Mouse (Mus musculus): ENCODE measurements at regions not wholly inside any gene's neighbourhood (a gene's known extent, or its start where the extent isn't known, plus 50 kb on each side); places are given as distances from the start of the nearest gene placed in this dataset.
"Not testable (repeated sequence)": the region's sequence is repeated elsewhere in the genome, so short reads cannot be mapped to it uniquely, and the experiment has no call there.

DNA sequence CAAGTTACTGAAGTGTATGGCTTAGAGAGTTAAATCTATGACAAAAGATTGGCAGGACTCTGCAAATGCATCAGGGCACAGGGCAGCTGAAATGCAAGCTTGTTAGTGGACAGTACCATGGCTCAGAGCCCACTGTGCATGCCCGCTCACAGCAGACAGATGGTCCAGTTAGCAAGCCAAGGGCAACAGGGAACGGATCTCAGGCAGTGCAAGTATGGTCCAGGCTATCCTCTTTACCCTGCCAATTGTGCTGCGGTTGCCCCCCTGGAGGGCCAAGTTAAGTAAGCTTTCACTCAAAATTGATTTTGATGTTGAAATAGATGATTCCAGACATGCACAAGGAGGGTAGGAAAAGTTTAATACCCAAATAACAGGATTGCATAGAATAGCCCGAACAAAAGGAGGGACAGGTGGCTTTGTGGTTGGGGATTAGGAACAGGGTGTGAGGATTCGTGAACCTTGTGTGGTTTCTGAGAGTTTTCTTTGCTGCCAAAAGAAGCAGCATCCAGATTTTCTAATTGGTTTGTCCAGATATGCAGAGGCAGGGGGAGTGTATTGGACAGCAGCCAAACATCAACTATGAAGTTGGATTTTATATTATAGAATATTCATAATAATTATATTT is 1934.2 kb downstream of the 9330182O14Rik start:
- no peak for ATAC-seq (replicated peaks; ENCODE audit: low FRiP score, low TSS enrichment, poor library complexity, severe bottlenecking)

DNA sequence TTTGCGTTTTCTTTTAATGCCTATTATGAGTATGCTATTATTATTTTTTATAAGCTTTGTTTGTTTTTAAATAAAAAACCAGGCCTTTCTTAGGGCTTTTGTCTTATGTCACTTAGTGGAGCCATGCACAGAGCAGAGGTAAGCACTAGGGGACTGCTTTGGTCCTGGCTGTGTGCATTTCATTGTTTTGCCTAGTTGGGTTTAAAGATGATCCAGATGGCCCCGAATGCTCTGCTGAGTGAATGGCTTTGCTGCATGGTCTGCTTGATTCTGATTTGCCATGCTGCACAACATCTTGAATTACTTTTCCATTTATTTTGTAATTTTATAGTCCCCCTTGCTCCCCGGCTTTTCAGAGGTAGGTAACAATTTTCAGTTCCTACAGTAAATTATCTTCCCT is 1934.9 kb downstream of the 9330182O14Rik start:
- ATAC-seq (replicated peaks; ENCODE audit: low FRiP score, low TSS enrichment, poor library complexity, severe bottlenecking), result no peak

DNA sequence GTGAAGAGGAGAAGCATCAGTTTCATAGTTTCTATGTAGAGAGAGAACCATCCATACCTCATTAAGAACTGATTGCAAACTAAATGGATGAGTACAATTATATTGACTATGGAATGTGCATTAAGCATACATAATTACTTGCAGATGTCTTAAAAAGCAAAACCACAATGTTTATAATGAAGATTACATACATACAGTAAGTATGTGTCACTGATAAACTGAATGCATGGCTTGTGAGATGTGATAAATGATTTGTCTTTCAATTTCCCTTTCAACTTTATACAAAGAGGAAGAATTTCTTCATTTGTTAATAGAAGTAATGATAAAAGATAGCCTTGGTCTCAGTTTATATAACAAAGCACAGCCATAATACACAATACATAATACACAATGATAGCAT is 1939.3 kb downstream of the 9330182O14Rik start:
- ATAC-seq (replicated peaks; ENCODE audit: low FRiP score, low TSS enrichment, poor library complexity, severe bottlenecking), result no peak

DNA sequence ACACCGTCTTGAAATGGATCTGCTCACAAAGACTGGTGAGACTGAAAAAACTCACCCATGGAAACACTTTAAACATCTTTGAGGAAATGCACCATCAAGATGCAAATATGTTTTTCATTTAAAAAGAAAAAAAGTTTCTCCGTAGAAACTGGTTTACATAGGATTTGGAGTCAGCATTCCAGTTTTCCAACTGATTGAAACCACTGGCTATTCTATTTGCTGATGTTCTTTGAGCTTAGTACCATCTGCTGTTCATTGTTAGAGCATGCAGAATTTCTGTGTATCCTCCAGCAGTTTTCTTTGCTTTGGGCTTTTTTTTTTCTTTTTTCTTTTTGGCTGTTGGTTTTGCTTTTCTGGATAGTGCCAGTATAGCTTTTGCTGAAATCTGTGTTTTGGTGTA is 1948.3 kb downstream of the 9330182O14Rik start:
- no peak for ATAC-seq (replicated peaks; ENCODE audit: low FRiP score, low TSS enrichment, poor library complexity, severe bottlenecking)

DNA sequence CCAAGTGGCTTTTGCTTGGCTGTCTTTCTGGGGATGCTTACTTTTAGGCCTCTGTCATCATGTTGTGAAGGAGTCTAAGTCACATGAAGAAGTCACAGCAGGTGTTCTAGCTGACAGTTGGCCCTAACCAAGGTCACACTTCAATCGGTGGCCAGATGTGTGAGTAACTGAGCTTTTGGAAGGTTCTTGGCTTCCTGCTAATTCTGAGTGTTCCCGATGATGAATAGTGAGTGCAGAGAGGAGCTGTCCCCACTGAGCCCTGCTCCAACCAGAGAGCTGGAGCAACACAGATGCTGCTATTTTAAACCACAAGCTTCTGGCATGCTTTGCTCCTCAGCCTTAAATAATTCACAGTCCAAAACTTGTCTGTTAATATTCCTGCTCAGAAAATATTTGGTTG is 1966.6 kb downstream of the 9330182O14Rik start:
- no peak for ATAC-seq (replicated peaks; ENCODE audit: low FRiP score, low TSS enrichment, poor library complexity, severe bottlenecking)

DNA sequence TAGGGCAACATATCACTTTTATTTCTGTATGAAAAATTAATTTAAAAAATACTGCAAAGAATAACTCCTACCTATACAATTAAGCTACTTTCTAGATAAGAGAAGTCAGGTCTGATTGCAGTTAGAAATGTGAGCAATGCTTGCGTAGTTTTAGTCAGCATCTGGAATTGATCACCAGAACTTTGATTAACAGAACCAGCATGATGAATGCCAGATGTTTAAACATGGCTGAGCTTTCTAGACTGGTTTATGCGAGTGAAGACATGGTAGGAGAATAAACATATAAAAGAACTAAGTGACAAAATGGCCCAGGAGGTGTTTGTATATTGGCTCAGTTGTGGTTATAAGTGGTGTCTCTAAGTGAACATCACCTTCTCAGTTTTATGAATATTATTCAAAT is 1970.7 kb downstream of the 9330182O14Rik start:
- no peak for ATAC-seq (replicated peaks; ENCODE audit: low FRiP score, low TSS enrichment, poor library complexity, severe bottlenecking)

DNA sequence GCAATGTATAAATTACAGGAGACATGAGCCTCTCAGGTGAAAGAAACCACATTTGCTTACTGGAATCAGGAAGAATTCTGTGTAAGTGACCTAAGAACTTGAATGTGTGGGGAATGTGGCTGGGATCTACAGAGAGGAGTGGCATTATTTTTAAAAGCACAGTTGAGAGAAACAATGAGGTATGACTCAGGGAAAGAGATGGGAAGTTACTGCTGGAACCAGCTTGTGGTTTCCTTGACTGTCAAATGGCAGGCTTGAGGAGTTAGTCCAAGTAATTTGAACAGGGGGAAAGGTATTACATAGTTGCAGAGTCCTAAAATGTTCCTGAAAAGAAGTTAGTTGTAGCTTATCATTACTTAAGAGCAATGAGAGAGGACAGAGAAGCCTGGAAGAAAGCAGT is 1972.9 kb downstream of the 9330182O14Rik start:
- ATAC-seq (replicated peaks; ENCODE audit: low FRiP score, low TSS enrichment, poor library complexity, severe bottlenecking), result no peak

DNA sequence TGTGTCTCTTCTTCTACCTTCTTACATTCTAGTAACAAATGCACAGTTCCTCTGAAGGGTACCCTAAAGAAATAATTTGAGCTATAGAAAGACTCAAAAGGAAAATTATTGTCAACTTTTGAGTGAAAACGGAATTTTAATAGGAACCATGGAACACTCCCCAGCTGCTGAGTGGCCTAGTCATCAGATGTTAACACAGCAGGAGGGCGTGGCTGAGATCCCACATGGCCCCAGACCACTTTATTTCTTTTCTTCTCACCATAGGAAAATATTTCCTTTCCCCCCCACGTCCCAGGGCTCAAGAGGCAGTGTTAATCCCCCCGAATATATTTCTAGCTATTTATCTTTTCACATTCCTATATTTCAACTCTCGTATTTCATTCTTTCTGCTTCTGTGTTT is 1977.6 kb downstream of the 9330182O14Rik start:
- ATAC-seq (replicated peaks; ENCODE audit: low FRiP score, low TSS enrichment, poor library complexity, severe bottlenecking), result no peak

DNA sequence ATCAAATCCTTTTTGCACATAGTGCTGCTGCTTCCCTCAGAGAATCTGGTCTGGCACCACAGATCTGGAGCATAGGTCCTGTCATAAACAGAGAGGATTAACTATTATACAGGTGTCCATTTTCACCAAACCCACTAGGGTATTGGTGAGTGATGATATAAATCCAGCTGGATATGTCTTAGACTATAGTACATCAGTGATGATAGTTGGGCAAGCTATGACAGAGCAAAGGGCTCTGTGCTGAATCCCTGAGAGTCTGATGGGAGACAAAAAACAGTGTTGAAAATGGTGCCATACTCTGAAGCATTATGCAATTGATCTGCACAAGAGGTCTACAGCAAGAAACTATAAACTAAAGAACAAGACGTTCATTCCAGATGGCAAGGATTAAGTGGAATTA is 1993.3 kb downstream of the 9330182O14Rik start:
- no peak for ATAC-seq (replicated peaks; ENCODE audit: low FRiP score, low TSS enrichment, poor library complexity, severe bottlenecking)

DNA sequence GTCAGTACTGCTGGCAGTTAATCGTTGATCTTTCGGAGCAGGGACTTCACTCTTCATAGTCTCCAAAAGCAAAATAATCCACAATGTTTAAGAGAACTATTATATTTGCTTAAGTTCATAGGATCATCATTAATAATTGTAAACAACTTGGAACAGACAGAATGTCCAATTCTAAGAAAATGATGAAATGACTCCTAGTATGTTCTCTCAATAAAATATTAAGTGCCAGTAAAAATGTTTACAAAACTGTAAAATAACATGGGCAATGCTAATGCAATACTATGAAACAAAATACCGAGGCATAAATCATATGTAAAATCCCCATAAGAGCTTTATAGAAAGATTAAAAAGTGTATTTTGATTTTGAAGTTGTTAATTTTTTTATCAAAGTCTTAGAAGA is 1994.8 kb downstream of the 9330182O14Rik start:
- no peak for ATAC-seq (replicated peaks; ENCODE audit: low FRiP score, low TSS enrichment, poor library complexity, severe bottlenecking)

DNA sequence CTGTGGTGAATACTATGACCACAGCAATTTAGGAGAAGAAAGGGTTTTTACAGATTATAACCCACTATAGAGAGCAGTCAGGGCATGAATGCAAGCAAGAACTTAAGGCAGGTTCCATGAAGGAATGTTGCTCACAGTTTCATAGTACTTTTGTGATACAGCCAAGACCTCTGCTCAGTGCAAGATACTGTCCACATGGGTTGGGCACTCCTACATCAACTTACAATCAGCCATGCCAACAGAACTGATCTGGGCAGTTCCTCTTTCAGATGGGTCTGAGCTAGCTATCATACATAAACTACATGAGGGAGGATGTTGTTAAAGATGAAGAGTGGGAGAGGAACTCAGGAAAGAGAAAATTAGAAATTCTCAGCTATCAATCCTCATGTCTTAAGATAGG is 2032.4 kb downstream of the 9330182O14Rik start:
- no peak for ATAC-seq (replicated peaks; ENCODE audit: low FRiP score, low TSS enrichment, poor library complexity, severe bottlenecking)

DNA sequence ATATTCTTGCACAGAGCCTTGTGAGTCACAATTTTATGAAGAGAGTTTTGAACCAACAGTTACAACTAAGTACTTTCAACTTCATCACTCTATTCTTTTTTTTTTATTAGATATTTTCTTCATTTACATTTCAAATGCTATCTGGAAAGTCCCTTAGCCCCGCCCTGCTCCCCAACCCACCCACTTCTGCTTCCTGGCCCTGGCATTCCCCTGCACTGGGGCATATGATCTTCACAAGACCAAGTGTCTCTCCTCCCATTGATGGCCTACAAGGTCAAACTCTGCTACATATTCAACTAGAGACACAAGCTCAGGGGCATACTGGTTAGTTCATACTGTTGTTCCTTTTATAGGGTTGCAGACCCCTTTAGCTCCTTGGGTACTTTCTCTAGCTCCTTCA is 2043.6 kb downstream of the 9330182O14Rik start:
- ATAC-seq (replicated peaks; ENCODE audit: low FRiP score, low TSS enrichment, poor library complexity, severe bottlenecking), result not testable (repeated sequence)

DNA sequence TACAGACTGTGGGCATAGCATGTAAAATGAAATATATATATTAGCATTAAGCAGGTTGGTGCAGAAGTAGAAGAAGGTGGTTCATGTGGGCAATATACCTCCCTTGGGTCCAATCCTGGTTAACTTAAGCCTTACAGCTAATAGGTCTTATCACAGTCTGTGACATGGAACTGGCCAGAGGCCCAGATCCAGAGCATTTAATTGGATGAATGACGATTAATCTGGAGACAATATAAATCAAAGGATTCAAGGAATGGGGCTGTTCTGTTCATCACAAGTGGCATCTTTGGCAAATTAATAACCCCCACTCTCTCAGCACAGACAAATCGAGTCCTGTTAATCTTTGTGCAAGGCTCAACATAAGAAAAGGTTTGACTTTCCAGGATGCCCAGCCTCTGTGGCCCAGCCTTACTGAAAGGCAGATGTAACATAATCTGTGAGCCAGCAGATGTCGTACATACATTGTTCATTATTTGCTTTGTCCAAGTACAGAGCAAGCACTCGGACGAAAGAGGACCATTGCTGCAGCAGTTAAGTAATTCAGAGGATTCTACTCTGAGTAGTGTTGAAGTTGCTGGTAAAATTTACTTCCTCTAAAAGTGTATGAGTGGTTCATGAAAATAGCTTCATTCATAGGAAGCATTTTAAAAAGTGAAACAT is 2073.2 kb downstream of the 9330182O14Rik start:
- ATAC-seq (replicated peaks; ENCODE audit: low FRiP score, low TSS enrichment, poor library complexity, severe bottlenecking), result peak; percentile 86

DNA sequence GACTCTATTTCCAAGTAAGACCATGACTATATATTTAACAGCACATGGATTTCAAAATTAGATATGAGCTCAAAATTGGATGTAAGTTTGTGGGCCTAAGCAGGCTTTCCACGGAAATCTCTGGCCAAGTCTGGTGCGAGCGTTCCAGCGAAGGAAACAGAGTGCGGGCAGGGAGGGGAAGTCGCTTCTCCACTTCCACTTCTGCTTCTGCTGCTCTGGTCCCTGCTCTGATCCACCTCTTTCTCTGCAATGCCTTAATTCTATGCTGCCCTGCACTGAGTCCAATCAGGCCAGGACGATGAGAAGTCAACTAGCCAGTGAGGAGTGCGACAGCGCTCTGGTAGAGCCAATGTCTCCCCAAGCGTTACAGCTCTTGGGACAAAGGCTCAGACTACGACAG is 2085.3 kb downstream of the 9330182O14Rik start:
- ATAC-seq (replicated peaks; ENCODE audit: low FRiP score, low TSS enrichment, poor library complexity, severe bottlenecking), result no peak

DNA sequence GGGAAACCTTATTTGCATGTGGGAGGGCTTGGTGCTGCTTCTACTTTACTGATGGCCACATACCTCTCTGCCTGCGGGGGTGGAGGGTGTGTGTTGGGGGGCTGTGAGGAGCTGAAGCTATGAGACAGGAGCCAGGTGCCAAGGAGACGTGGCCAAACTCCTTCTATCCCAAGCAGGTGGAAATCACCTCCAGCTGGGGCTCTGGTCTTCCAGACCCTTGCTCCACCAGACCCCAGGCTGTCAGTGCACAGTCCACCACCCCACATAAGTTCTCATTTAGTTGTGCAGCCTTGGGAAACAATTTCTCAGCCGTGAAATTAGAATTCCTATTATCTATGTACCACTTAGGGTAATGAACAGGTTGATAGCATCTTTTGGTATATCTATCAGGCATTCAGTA is 2085.8 kb downstream of the 9330182O14Rik start:
- no peak for ATAC-seq (replicated peaks; ENCODE audit: low FRiP score, low TSS enrichment, poor library complexity, severe bottlenecking)

DNA sequence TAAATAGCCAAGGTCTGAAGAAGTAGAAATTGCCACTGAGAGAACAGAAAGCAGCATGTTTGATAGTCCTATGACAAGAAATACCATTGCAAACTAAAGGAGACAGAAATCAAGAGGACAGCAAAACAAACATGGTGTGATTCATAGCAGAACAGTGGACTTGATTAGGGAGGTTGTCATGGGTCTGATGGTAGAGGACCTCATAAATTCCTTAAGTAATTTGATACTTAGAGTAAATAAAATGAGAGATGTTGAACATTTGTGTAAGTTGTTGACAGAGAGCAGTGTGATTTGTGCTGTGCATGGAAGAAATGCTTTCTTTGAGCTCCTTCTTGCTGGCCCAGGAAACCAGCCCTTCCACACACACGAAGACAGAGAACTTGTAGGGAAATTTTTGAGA is 2090.8 kb downstream of the 9330182O14Rik start:
- no peak for ATAC-seq (replicated peaks; ENCODE audit: low FRiP score, low TSS enrichment, poor library complexity, severe bottlenecking)

DNA sequence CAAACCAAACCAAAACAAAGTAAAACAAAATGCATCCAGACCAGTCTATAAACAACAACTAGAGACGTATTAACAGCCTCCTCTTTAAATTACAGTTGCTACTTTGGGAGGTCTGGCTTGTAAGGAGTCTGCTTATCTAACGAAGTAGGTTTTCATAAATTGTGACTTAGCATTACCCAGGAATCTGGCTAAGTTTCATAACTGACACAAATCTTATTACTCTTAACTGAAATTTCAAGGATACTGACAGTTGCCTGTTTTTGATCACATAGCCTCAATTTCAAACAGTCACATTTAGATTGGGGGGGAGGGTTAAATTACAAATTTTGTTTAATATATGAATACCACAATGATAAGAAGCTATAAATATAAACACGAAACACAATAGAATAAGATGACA is 2097.5 kb downstream of the 9330182O14Rik start:
- ATAC-seq (replicated peaks; ENCODE audit: low FRiP score, low TSS enrichment, poor library complexity, severe bottlenecking), result no peak

DNA sequence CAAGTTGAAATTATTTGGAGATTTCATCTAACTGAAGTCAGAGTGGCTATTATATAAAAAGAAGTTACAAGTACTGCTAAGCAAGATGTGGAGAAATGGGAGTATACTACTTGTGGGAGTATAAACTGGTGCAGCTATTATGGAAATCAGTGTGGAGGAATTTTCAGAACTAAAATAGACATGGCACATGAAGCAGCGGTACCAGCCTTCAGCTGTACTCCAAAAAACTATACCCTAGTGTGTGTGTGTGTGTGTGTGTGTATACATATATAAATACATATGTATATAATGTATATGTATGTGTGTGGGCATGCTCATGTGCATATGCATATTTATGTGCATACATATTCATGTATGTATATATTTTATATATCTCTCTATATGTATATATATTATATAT is 2112.6 kb downstream of the 9330182O14Rik start:
- ATAC-seq (replicated peaks; ENCODE audit: low FRiP score, low TSS enrichment, poor library complexity, severe bottlenecking), result no peak

DNA sequence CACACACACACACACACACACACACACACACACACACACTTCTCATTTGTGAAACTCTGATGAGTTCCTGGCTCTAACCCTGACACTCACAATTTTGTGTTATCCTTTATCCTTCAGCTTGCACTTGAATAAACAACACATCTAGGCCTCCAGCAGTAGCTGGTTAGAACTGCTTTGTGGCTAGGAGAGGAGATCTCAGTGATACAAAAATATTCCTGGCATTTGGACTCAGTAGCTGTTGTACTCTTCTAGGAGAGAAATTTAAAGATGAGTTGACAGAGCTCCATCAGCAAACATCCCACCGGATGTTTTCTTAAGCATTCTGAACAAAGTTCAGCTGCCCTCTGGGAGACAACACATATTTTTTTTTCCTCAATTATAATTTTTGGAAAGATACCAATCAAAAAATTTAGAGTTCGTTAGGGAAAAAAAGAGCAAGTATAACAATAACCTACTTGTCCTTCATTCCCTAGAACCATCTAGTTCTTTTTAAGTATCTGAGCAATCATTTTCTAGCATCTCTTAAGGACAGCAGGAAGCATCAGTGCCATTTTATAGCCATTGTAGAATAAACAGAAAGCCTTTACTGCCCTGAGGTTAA is 2118.7 kb downstream of the 9330182O14Rik start:
- no peak for ATAC-seq (replicated peaks; ENCODE audit: low FRiP score, low TSS enrichment, poor library complexity, severe bottlenecking)

DNA sequence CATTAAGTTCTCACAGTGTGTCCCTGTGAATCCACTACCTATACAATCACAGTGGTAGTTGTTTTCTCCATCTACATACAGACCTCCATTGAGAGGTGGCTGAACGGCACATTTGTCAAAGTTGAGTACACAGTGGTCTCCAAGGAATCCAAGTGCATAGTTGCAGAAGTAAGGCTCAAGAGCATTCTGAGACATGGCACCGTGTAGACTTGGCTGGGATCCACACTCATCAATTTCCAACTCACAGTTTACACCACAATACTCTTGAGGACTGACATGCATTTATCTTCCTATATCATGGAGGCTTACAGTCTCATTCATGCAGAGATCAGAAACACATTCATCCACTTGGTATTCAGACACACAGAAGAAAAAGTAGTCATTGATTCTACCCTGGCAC is 2122.2 kb downstream of the 9330182O14Rik start:
- ATAC-seq (replicated peaks; ENCODE audit: low FRiP score, low TSS enrichment, poor library complexity, severe bottlenecking), result no peak

DNA sequence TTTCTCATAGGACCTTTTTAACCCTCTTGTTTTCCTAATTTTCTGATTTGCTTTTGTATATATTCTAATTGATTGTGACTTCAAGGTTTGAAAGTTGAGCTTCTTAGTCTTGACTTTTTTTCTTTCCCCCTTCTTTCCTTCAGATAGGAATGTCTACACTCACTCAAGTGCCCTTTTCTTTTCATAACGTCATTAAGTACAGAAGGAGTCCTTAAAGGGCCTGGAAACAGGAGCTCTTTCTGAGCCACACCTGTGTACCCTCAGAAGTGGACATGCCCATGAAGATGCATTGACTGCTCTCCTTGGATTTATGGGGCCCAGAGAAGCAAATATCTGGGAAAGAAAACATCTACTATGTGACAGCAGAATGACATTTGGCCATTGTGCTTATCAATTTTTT is 2141.0 kb downstream of the 9330182O14Rik start:
- ATAC-seq (replicated peaks; ENCODE audit: low FRiP score, low TSS enrichment, poor library complexity, severe bottlenecking), result no peak

Data from megakaryocyte-erythroid progenitor cell, adult 5-6 weeks (primary cell).